Mouse (Mus musculus) CH12.LX (cell line): Measurements from ENCODE around the gene Zfp882.

Experiments
- JUN ChIP-seq: IDR thresholded peaks from 2 replicates; pipeline ENCODE4 v1.6.1; 2011; ENCODE audit warnings: low read depth, mild to moderate bottlenecking, low read length, improper control_type of control experiment, moderate library complexity; ENCODE audit not compliant: insufficient read depth
- MEF2A ChIP-seq: IDR thresholded peaks from 2 replicates; pipeline ENCODE4 v1.6.1; 2014; ENCODE audit warnings: low read depth, mild to moderate bottlenecking, inconsistent platforms, low read length, improper control_type of control experiment, borderline replicate concordance
- NELFE ChIP-seq: IDR thresholded peaks from 2 replicates; pipeline ENCODE4 v1.6.1; 2011; ENCODE audit warnings: low read depth, low read length, improper control_type of control experiment
- POLR2A ChIP-seq: IDR thresholded peaks from 2 replicates; pipeline ENCODE4 v1.6.1; 2011; ENCODE audit warnings: low read depth, mild to moderate bottlenecking, improper control_type of control experiment, low read length
- ZC3H11A ChIP-seq: IDR thresholded peaks from 2 replicates; pipeline ENCODE4 v1.6.1; 2012; ENCODE audit warnings: low read depth, mild to moderate bottlenecking, inconsistent platforms, low read length, improper control_type of control experiment

GRCm38 (mm10) chr8:71881618-71882274, 26.7 kb upstream of the Zfp882 start, which contains the start of gene Zfp709:
- TF ChIP-seq MEF2A (no peak), POLR2A (peak; percentile 53), NELFE (peak; percentile 64), ZC3H11A (no peak), JUN (no peak)
